Mouse (Mus musculus) testis, adult 2 months (tissue): ENCODE data around the gene Gm14214.

Experiments used
- CTCF ChIP-seq: fragments of 200-500 bp; IDR thresholded peaks from 2 replicates; pipeline ENCODE4 v1.5.1; 2012; ENCODE audit warnings: low read depth, mild to moderate bottlenecking, inconsistent platforms, low read length, moderate library complexity; ENCODE audit not compliant: control insufficient read depth, insufficient read depth, insufficient replicate concordance
- POLR2A ChIP-seq: fragments of 200-500 bp; IDR thresholded peaks from 2 replicates; pipeline ENCODE4 v1.6.1; 2012; ENCODE audit warnings: low read depth, mild to moderate bottlenecking, inconsistent platforms, low read length, moderate library complexity; ENCODE audit not compliant: control insufficient read depth

DNA sequence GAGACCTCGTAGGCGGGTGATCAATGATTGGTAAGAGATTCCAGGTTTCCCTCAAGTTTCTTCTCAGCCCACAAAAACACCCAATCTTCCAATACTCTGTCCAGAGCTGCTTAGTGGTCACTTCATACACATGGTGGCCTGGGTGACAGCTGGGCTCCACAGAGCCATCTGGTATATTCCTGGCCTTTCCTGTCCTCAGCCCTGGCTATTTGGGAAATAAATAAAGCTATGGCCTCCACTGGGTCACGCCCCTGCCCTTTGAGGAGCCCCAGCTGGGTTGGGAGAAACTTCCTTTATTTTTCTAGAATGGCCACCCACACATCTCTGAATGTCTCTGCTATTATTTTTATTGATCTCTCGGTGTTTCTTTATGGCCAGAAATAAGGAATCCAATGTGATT lies 46.4 kb downstream of the Gm14214 start:
- no peak for TF ChIP-seq CTCF
- no peak for TF ChIP-seq POLR2A
